ENCODE assay signal across 9 mouse cellular contexts in genomic region chr3:121969451-121969850, GRCm38 (mm10). TPM values are rescaled to one million over a fixed set of nuclear protein-coding genes. Genes with fewer than 3 reads are reported as not detected.
DNase-seq lines count a peak whose midpoint lies in the region; ATAC-seq and TF ChIP-seq lines count a peak whose summit lies in the region.
"Had no signal": no experiment of that assay in that cellular context is flagged by ENCODE, and none has a peak within 500 bp of the region (broad histone marks: within the 10 kb centered on the region; RNA-seq: fewer than 3 reads in every experiment).

No protein-coding gene starts in this region.

- no peak for TF ChIP-seq CTCF in heart, postnatal 0 days (IDR thresholded peaks at IDR 0.05; ENCODE audit: low read depth)
- TF ChIP-seq CTCF in midbrain, postnatal 0 days (IDR thresholded peaks at IDR 0.05) = no peak

- 14% methylated on average over 1 of the region's 1 CpGs for WGBS in heart, postnatal 0 days
- 68% methylated on average over 1 of the region's 1 CpGs for WGBS in midbrain, postnatal 0 days
- 70% methylated on average over 1 of the region's 1 CpGs for WGBS in midbrain, embryonic 11.5 days
- 44% methylated on average over 1 of the region's 1 CpGs for WGBS in limb, embryonic 13.5 days

- peak overlapping the region; percentile 84 for H3K4me3 ChIP-seq in heart, postnatal 0 days (ENCODE audit: low read depth, low read length)
- H3K4me3 ChIP-seq in midbrain, postnatal 0 days (ENCODE audit: low read depth, low read length) = 0 out of 2 replicates have a peak overlapping the region, but pooled peaks have one; percentile 12
- H3K4me3 ChIP-seq in midbrain, embryonic 11.5 days (ENCODE audit: low read depth, low read length) = no peak overlapping the region
- peak overlapping the region; percentile 56 for H3K4me3 ChIP-seq in limb, embryonic 13.5 days

- peaks cover 9% of the 10 kb centered on the region for H3K4me1 ChIP-seq in heart, postnatal 0 days (ENCODE audit: control insufficient read depth, insufficient read depth)
- peaks cover 4% of the 10 kb centered on the region; the same call in 1 of the 2 replicates for H3K4me1 ChIP-seq in midbrain, postnatal 0 days (ENCODE audit: insufficient read depth, low read length)
- H3K4me1 ChIP-seq in midbrain, embryonic 11.5 days (ENCODE audit: control insufficient read depth, insufficient read depth, low read length) = peaks cover 7% of the 10 kb centered on the region; the same call in 1 of the 2 replicates
- H3K4me1 ChIP-seq in limb, embryonic 13.5 days = peaks cover 17% of the 10 kb centered on the region

- peak overlapping the region; percentile 80 for H3K9ac ChIP-seq in heart, postnatal 0 days (replicated peaks; ENCODE audit: low read depth, low read length)
- H3K9ac ChIP-seq in midbrain, postnatal 0 days (replicated peaks; ENCODE audit: low read length, poor library complexity, severe bottlenecking) = no peak overlapping the region
- no peak overlapping the region for H3K9ac ChIP-seq in midbrain, embryonic 11.5 days (ENCODE audit: low read length)
- peak overlapping the region; percentile 4; the same call in 1 of the 2 replicates for H3K9ac ChIP-seq in limb, embryonic 13.5 days

- H3K27ac ChIP-seq in heart, postnatal 0 days (ENCODE audit: low read depth) = peak overlapping the region; percentile 81; the same call in 1 of the 2 replicates
- no peak overlapping the region for H3K27ac ChIP-seq in midbrain, postnatal 0 days (ENCODE audit: low read depth, low read length)
- no peak overlapping the region for H3K27ac ChIP-seq in midbrain, embryonic 11.5 days (ENCODE audit: low read depth, low read length)
- H3K27ac ChIP-seq in limb, embryonic 13.5 days = no peak overlapping the region

- H3K9me3 ChIP-seq in heart, postnatal 0 days (replicated peaks; ENCODE audit: control insufficient read depth, low read length) = no peaks in the 10 kb centered on the region
- no peaks in the 10 kb centered on the region for H3K9me3 ChIP-seq in midbrain, postnatal 0 days (ENCODE audit: low read length)
- no peaks in the 10 kb centered on the region for H3K9me3 ChIP-seq in midbrain, embryonic 11.5 days (ENCODE audit: control insufficient read depth, low read length)
- H3K9me3 ChIP-seq in limb, embryonic 13.5 days = no peaks in the 10 kb centered on the region

- no peaks in the 10 kb centered on the region for H3K36me3 ChIP-seq in heart, postnatal 0 days (replicated peaks; ENCODE audit: control insufficient read depth, insufficient read depth, low read length)
- H3K36me3 ChIP-seq in midbrain, postnatal 0 days (ENCODE audit: insufficient read depth, low read length) = no peaks in the 10 kb centered on the region
- H3K36me3 ChIP-seq in midbrain, embryonic 11.5 days (ENCODE audit: control insufficient read depth, insufficient read depth, low read length) = no peaks in the 10 kb centered on the region
- no peaks in the 10 kb centered on the region for H3K36me3 ChIP-seq in limb, embryonic 13.5 days

- ATAC-seq in heart, postnatal 0 days (ENCODE audit: insufficient read depth, low read depth) = no peak
- ATAC-seq in midbrain, postnatal 0 days (ENCODE audit: low FRiP score) = no peak
- no peak for ATAC-seq in midbrain, embryonic 11.5 days (ENCODE audit: low FRiP score)
- no peak for ATAC-seq in limb, embryonic 13.5 days (ENCODE audit: low FRiP score, low read depth)
- no peak for ATAC-seq in megakaryocyte progenitor cell, adult 5-6 weeks (replicated peaks; ENCODE audit: poor library complexity)

- peak overlapping the region; percentile 89 for H3K4me2 ChIP-seq in heart, postnatal 0 days (ENCODE audit: low read depth, low read length)
- no peak overlapping the region for H3K4me2 ChIP-seq in midbrain, postnatal 0 days (ENCODE audit: low read depth, low read length, poor library complexity, severe bottlenecking)
- no peak overlapping the region for H3K4me2 ChIP-seq in midbrain, embryonic 11.5 days
- H3K4me2 ChIP-seq in limb, embryonic 13.5 days (replicated peaks) = peak overlapping the region; percentile 79

- no peaks in the 10 kb centered on the region for H3K27me3 ChIP-seq in heart, postnatal 0 days (ENCODE audit: control insufficient read depth, insufficient read depth, low read length)
- peaks cover 3% of the 10 kb centered on the region; the same call in 1 of the 2 replicates for H3K27me3 ChIP-seq in midbrain, postnatal 0 days (ENCODE audit: insufficient read depth, low read length)
- peaks cover 3% of the 10 kb centered on the region; the same call in 1 of the 2 replicates for H3K27me3 ChIP-seq in midbrain, embryonic 11.5 days (ENCODE audit: control insufficient read depth, insufficient read depth, low read length)
- H3K27me3 ChIP-seq in limb, embryonic 13.5 days = no peaks in the 10 kb centered on the region

- intact Hi-C loops in heart, postnatal 25 days (cut with DNase I) = loop anchor here (2.0 to 10.0 kb wide), 3 partner anchors 153 to 325 kb away; partner anchors contain the start of gene Bcar3

- TF ChIP-seq EP300 in heart, postnatal 0 days (IDR thresholded peaks at IDR 0.05; ENCODE audit: low read depth) = no peak

- no peak for DNase-seq in heart, postnatal 0 days (ENCODE audit: low spot score)
- no peak for DNase-seq in heart, postnatal 25 days (ENCODE audit: low spot score)
- no peak for DNase-seq in midbrain, postnatal 0 days (ENCODE audit: low spot score)
- no peak for DNase-seq in midbrain, embryonic 11.5 days (ENCODE audit: low spot score, missing footprints)
- no peak for DNase-seq in retina, postnatal 1 day
- DNase-seq: adrenal gland, postnatal 14 days; cerebellum, postnatal 14 days had no signal

RNA-seq across cellular contexts. Expression of gene Arhgap29, which starts 17.1 kb away (rescaled TPM):
- total RNA-seq in heart, postnatal 0 days (2014; rRNA removed; ENCODE audit: low replicate concordance) = 79.4 and 80.9 TPM in 2 replicates
- polyA plus RNA-seq in heart, postnatal 0 days (2015; fragmentation: Nextera tagmentation; extraction: Ambion mirVana) = 28.5 and 29.5 TPM in 2 replicates
- total RNA-seq in heart, postnatal 25 days (2021) = 10 to 100 TPM; 50.0 to 53.1 TPM
- total RNA-seq in midbrain, postnatal 0 days (2014; rRNA removed) = 34.6 and 38.6 TPM in 2 replicates
- 12.6 and 13.6 TPM in 2 replicates for polyA plus RNA-seq in midbrain, postnatal 0 days (2015; fragmentation: Nextera tagmentation; extraction: Ambion mirVana)
- 36.7 and 40.6 TPM in 2 replicates for polyA plus RNA-seq in midbrain, embryonic 11.5 days (2014; fragmentation: Nextera tagmentation; extraction: Ambion mirVana)
- 43.6 and 54.3 TPM in 2 replicates for polyA plus RNA-seq in limb, embryonic 13.5 days (2015; fragmentation: Nextera tagmentation; extraction: Ambion mirVana)
- total RNA-seq in megakaryocyte progenitor cell, adult 5-6 weeks (2015) = 1.1 and 1.4 TPM in 2 replicates
- total RNA-seq in megakaryocyte progenitor cell, adult 5-6 weeks (2017) = 0.29 and 1.5 TPM in 2 replicates

Comparison
In these comparisons a context has a peak if more than half of its experiments do, and no peak if none do; other contexts are left out.
1. H3K4me2 ChIP-seq: peak in heart, postnatal 0 days (single experiment) and limb, embryonic 13.5 days (single experiment); none in midbrain, postnatal 0 days (single experiment) and midbrain, embryonic 11.5 days (single experiment).
2. H3K9ac ChIP-seq: peak in heart, postnatal 0 days (single experiment) and limb, embryonic 13.5 days (single experiment); none in midbrain, postnatal 0 days (single experiment) and midbrain, embryonic 11.5 days (single experiment).
3. RNA of gene Arhgap29, which starts 17.1 kb away (total RNA-seq): 79.4 to 80.9 TPM in heart, postnatal 0 days, 50.0 to 53.1 TPM in heart, postnatal 25 days and 34.6 to 38.6 TPM in midbrain, postnatal 0 days; 0.29 to 1.5 TPM in megakaryocyte progenitor cell, adult 5-6 weeks; every median in the first group is over 10 times any median in the second.